Mouse (Mus musculus) midbrain, postnatal 0 days (tissue): ENCODE measurements around the gene Pttg1ip. TPM values are rescaled to one million over a fixed set of nuclear protein-coding genes. Genes with fewer than 3 reads are reported as not detected.

Source experiments
- ATAC-seq: fragments of 200-750 bp; cut with Nextera tagmentation; 2 replicates; pipeline ENCODE4 v1.8.0; 2017; ENCODE audit warnings: moderate number of reproducible peaks, mild to moderate bottlenecking, moderate TSS enrichment, moderate library complexity; ENCODE audit not compliant: low FRiP score
- DNase-seq: peaks from one replicate; pipeline ENCODE4 v3.0.0-alpha.2; 2015; ENCODE audit warnings: low spot score
- H3K27ac ChIP-seq: fragments of 300-500 bp; sonication (generic); 2 replicates; pipeline ENCODE4 v1.5.1; 2014; ENCODE audit warnings: low read depth, mild to moderate bottlenecking, low read length, mixed read lengths
- H3K27me3 ChIP-seq: fragments of 300-500 bp; sonication (generic); 2 replicates; pipeline ENCODE4 v1.6.1; 2014; ENCODE audit warnings: low read length, control low read depth, mixed read lengths; ENCODE audit not compliant: insufficient read depth
- H3K36me3 ChIP-seq: fragments of 300-500 bp; sonication (generic); 2 replicates; pipeline ENCODE4 v1.6.1; 2014; ENCODE audit warnings: low read length, control low read depth, mixed read lengths; ENCODE audit not compliant: insufficient read depth
- H3K4me1 ChIP-seq: fragments of 300-500 bp; sonication (generic); 2 replicates; pipeline ENCODE4 v1.6.1; 2014; ENCODE audit warnings: mild to moderate bottlenecking, control low read depth, antibody characterized with exemption, low read length, mixed read lengths; ENCODE audit not compliant: insufficient read depth
- H3K4me2 ChIP-seq: fragments of 300-500 bp; sonication (generic); 2 replicates; pipeline ENCODE4 v1.6.1; 2014; ENCODE audit warnings: low read depth, mild to moderate bottlenecking, low read length, mixed read lengths; ENCODE audit not compliant: poor library complexity, severe bottlenecking
- H3K4me3 ChIP-seq: fragments of 300-500 bp; sonication (generic); 2 replicates; pipeline ENCODE4 v1.5.1; 2014; ENCODE audit warnings: low read depth, mild to moderate bottlenecking, low read length, moderate library complexity
- H3K9ac ChIP-seq: fragments of 300-500 bp; sonication (generic); replicated peaks from 2 replicates; pipeline ENCODE4 v1.6.1; 2014; ENCODE audit warnings: mild to moderate bottlenecking, low read length, moderate library complexity, mixed read lengths; ENCODE audit not compliant: poor library complexity, severe bottlenecking
- H3K9me3 ChIP-seq: fragments of 300-500 bp; sonication (generic); 2 replicates; pipeline ENCODE4 v1.6.1; 2016; ENCODE audit warnings: low read length, control low read depth
- CTCF ChIP-seq: IDR thresholded peaks from 2 replicates; pipeline ENCODE4 v1.5.1; 2016; ENCODE audit warnings: antibody characterized with exemption, mild to moderate bottlenecking
- whole genome bisulfite sequencing: fragments of 180-500 bp; shearing (Covaris S2); extraction: QIAGEN DNeasy Blood & Tissue Kit; methylation state at CpG from one replicate; pipeline ENCODE4 v1.1.7; 2014; 5-methylcytosine and 5-hydroxymethylcytosine counted together
- polyA plus RNA-seq: library from polyadenylated mRNA; unstranded; fragments of >200 nt; fragmentation: Nextera tagmentation; extraction: Ambion mirVana; gene quantifications from 2 replicates; pipeline ENCODE4 v1.2.1, GENCODE M21; 2015
- total RNA-seq: library from RNA; depleted of rRNA; stranded (reverse); fragments of >200 nt; gene quantifications from 2 replicates; pipeline ENCODE4 v1.2.3, GENCODE M21; 2014

Pttg1ip gene
- total and polyA plus RNA-seq, 2 experiments from 2014 or later, result 74.7 to 116 TPM

DNA sequence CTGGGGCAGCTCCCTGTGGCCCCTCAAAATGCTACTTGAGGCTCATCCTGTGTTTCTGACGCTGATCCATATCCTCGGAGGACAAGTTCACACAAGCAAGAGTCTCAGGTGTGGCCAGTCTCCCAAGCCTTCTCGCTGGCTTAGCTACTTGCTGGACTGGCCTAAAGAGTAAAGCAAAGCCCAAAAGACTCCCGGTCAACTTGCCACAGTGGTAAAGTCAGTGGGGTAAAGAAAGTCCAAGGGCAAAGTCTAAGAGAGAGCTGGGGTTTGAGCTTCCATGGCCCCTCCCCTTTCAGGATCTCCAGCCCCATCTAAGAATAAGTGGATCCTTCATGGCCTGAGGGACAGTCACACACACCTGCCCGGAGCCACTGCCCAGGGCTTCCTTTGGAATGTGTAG is 29.4 kb upstream of the Pttg1ip start:
- Histone ChIP-seq H3K36me3 (no peaks in the 10 kb centered on the region), H3K27ac (no peak overlapping the region), H3K4me3 (no peak overlapping the region), H3K27me3 (no peaks in the 10 kb centered on the region), H3K4me2 (no peak overlapping the region), H3K9me3 (no peaks in the 10 kb centered on the region), H3K9ac (no peak overlapping the region), H3K4me1 (no peaks in the 10 kb centered on the region)
- WGBS, result 93% methylated on average over 5 of the region's 5 CpGs
- no peak for DNase-seq
- ATAC-seq, result no peak
- no peak for TF ChIP-seq CTCF

DNA sequence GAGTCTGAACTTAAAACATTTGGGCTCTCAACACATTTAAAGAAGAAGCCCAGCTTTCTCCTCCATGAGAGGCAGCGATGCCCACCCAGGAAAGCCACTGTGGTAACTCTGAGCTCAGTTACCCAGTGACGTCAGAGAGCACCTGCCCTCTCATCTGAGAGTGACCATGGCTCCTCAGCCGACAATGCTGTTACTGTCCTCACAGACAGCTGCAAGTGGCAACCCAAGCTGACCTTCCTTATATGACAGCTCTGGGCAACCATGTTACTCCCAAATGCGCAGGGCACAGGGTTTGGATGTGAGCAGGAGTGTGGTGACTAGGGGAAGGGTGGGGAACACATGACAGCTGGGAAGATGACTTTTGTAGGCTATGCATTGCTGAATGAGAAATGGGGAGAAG is 28.2 kb upstream of the Pttg1ip start:
- no peak overlapping the region for H3K27ac ChIP-seq
- WGBS, result 91% methylated on average over 4 of the region's 4 CpGs
- DNase-seq (no peak), ATAC-seq (no peak)
- no peak overlapping the region for H3K4me3 ChIP-seq
- no peaks in the 10 kb centered on the region for H3K27me3 ChIP-seq
- no peak overlapping the region for H3K4me2 ChIP-seq
- no peaks in the 10 kb centered on the region for H3K4me1 ChIP-seq
- TF ChIP-seq CTCF, result no peak
- no peaks in the 10 kb centered on the region for H3K36me3 ChIP-seq
- H3K9ac ChIP-seq, result no peak overlapping the region
- no peaks in the 10 kb centered on the region for H3K9me3 ChIP-seq

DNA sequence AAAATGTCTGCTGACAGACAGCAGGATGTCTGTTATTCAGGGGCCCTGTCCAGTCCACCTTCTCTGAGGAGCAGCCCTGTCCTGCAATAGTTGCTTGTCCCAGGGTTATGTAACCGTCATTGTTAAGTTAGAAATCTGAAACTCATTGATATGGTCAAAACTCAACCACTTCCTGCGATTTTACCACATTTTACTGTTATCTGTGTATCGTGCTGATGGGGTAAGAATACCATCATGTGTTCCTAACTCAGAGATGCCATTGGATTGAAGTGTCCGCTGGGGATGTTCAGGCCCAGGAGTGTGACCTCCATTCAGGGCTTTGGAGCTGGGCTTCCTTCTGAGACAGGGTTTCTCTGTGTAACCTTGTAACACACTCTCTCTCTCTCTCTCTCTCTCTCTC is 26.6 kb upstream of the Pttg1ip start:
- ATAC-seq, result no peak
- TF ChIP-seq CTCF, result no peak
- H3K27ac ChIP-seq, result no peak overlapping the region
- no peak overlapping the region for H3K4me2 ChIP-seq
- WGBS, result 91% methylated on average over 4 of the region's 4 CpGs
- no peak for DNase-seq
- H3K36me3 ChIP-seq, result no peaks in the 10 kb centered on the region
- no peak overlapping the region for H3K9ac ChIP-seq
- no peaks in the 10 kb centered on the region for H3K9me3 ChIP-seq
- H3K4me3 ChIP-seq, result no peak overlapping the region
- H3K4me1 ChIP-seq, result no peaks in the 10 kb centered on the region
- H3K27me3 ChIP-seq, result no peaks in the 10 kb centered on the region

DNA sequence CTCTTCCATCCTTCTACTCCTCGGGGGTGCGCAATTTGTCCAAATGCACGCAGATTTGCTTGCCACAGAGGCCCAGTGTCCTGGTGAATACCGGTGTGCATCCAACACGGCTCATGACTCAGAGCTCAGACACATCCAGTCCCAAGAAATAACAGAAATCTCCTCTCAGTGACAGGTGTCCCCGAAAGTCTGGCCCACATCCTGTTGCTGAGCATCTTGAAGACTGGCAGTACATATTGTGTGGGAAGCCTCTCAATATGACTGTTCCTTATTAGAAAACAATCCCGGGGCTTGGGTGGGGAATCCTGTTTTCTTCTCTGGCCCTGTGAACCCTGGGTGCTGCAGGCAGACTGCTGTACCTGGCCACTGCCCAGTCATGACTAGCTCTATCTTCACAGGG is 24.9 kb upstream of the Pttg1ip start:
- 88% methylated on average over 7 of the region's 7 CpGs for WGBS
- no peak for ATAC-seq
- no peak for TF ChIP-seq CTCF
- no peak for DNase-seq
- Histone ChIP-seq H3K4me2 (no peak overlapping the region), H3K4me1 (no peaks in the 10 kb centered on the region), H3K27me3 (no peaks in the 10 kb centered on the region), H3K9ac (no peak overlapping the region), H3K27ac (no peak overlapping the region), H3K36me3 (no peaks in the 10 kb centered on the region), H3K4me3 (no peak overlapping the region), H3K9me3 (no peaks in the 10 kb centered on the region)

DNA sequence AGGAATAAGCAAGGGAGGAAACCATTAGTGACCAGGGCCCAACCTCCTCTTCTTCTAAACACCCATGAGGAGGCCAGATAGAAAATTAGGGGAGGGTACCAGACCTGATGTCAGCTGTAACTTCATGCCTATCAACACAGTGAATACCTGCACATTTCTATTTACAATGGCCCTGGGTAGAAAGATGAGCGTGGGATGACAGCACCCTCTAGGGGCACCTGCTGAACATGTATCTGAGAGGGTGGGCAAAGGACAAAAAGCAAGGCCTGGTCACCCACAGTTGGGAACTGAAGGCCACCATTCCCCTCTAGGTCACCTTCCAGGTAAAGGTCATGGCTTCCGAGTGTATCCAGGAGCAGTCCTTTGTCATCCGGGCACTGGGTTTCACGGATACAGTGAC is 23.9 kb upstream of the Pttg1ip start:
- Histone ChIP-seq H3K27ac (no peak overlapping the region), H3K4me3 (no peak overlapping the region), H3K36me3 (no peaks in the 10 kb centered on the region), H3K9ac (no peak overlapping the region), H3K9me3 (no peaks in the 10 kb centered on the region), H3K4me1 (no peaks in the 10 kb centered on the region), H3K27me3 (no peaks in the 10 kb centered on the region), H3K4me2 (no peak overlapping the region)
- 90% methylated on average over 4 of the region's 4 CpGs for WGBS
- TF ChIP-seq CTCF, result peak; percentile 42
- DNase-seq (no peak), ATAC-seq (no peak)

DNA sequence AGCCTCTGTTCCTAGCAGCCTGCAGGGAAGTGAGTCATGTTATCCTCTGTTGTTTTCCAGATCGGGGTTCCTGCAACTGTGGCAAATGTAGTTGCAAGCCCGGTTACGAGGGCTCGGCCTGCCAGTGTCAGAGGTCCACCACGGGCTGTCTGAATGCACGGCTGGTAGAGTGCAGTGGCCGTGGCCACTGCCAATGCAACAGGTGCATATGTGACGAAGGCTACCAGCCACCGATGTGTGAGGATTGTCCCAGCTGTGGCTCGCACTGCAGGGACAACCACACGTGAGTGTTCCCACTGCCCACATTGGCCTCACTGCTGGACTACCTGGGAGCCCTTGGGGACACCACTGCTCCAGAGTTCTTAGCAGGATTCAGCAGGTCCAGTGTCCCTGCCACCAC is 21.4 kb upstream of the Pttg1ip start:
- Histone ChIP-seq H3K27ac (no peak overlapping the region), H3K27me3 (no peaks in the 10 kb centered on the region), H3K4me3 (no peak overlapping the region), H3K4me2 (no peak overlapping the region), H3K4me1 (no peaks in the 10 kb centered on the region), H3K9me3 (no peaks in the 10 kb centered on the region), H3K36me3 (no peaks in the 10 kb centered on the region), H3K9ac (no peak overlapping the region)
- 92% methylated on average over 11 of the region's 11 CpGs for WGBS
- ATAC-seq (no peak), DNase-seq (no peak)
- no peak for TF ChIP-seq CTCF
